Mouse (Mus musculus) erythroblast, embryonic 14.5 days (primary cell): ENCODE data around the gene Rasl11a.

Experiments used
- GATA1 ChIP-seq: IDR thresholded peaks from 2 replicates; pipeline ENCODE4 v1.6.1; 2012; ENCODE audit warnings: low read length, inconsistent platforms, mixed read lengths
- TAL1 ChIP-seq: IDR thresholded peaks from 3 replicates; pipeline ENCODE4 v1.6.1; 2012; ENCODE audit warnings: low read length, inconsistent platforms, mixed read lengths

DNA sequence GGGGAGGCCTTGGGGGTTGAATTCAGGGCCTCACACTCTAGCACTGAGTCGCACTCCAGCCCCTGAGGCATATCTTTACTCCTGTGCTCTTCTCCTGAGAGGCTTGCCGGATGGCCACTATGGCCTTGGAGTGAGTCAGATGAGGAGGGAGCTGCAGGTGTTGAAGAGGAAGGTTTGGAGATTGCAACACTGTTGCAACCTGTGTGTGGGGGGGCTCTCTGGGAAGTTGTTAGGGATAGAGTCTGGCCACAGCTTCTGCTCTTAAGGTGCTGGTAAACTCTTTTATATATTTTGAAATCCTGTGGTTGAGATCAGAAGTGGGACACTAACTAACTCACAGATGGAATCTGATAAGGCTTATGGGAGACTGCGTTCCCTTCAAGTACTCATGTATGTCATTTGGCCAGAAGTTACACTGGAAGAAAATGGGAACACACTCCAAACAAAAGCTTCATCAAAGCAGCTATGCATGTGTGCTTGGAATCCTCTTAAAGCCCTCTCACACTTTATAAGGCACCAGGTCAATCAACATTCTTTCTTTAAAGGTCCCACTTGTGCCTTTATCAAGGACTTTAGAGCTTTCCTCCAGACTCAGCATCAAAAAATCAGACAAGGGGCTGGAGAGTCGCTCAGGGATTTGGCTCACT, 4.2 kb downstream of the Rasl11a start:
- TF ChIP-seq GATA1: no peak
- TF ChIP-seq TAL1: no peak
